Mouse (Mus musculus): ENCODE measurements around the gene Otoa. TPM values are rescaled to one million over a fixed set of nuclear protein-coding genes. Genes with fewer than 3 reads are reported as not detected.

Otoa gene
- polyA plus RNA-seq, 1 experiment from 2014 or later: 0.29 TPM

DNA sequence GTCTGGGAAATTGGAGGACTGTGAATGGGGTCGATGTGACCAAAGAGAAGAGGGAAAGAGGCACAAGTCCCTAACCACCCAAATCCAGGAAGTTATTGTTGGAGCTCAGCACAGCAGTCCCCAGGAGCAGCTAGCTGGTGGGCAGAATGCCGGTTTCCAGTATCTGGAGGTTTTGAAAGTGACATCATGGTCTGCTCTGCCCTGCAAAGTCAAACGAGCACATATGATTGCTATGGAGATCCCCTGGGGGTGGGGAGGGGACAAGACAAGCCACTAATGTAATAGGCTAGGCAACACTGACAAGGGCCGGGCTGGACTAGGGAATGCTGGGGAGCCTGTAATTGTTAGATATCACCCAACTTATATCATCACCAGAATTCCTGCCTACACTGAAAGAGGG lies 4.0 kb downstream of the Otoa start:
- H3K9ac ChIP-seq (ENCODE audit: low read depth, low read length): no peak overlapping the region
- no peaks in the 10 kb centered on the region for H3K36me3 ChIP-seq (ENCODE audit: control insufficient read depth, insufficient read depth, low read length)
- H3K27me3 ChIP-seq (ENCODE audit: control insufficient read depth, insufficient read depth, low read length): no peaks in the 10 kb centered on the region
- no peaks in the 10 kb centered on the region for H3K9me3 ChIP-seq (ENCODE audit: control insufficient read depth, low read length)
- H3K4me3 ChIP-seq (ENCODE audit: low read depth, low read length): no peak overlapping the region
- DNase-seq (ENCODE audit: low spot score) (peak; percentile 19), ATAC-seq (ENCODE audit: low FRiP score) (0 out of 2 replicates have a peak, but pooled peaks have one; percentile 47)
- H3K27ac ChIP-seq (ENCODE audit: low read depth, low read length): 0 out of 2 replicates have a peak overlapping the region, but pooled peaks have one; percentile 4
- H3K4me2 ChIP-seq (replicated peaks; ENCODE audit: low read depth, low read length): no peak overlapping the region
- H3K4me1 ChIP-seq (replicated peaks; ENCODE audit: control insufficient read depth, insufficient read depth, low read length): no peaks in the 10 kb centered on the region
- 37% methylated on average over 4 of the region's 4 CpGs for WGBS

DNA sequence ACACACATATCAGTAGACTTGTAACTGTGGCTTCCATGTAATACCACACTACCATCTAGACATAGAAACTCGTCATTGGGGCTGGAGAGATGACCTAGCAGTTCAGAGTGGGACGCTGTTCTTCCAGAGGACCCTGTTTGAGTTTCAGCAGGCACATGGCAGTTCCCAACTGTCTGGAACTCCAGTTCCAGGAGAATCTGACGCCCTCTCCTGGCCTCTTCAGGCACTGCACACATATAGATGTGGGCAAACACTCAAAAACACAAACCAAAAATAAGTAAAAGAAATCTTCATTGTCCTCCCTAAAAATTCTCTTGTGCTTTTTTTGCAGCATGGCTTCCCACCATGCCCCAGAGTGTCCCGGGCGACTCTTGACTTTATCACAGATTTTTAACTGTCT lies 7.3 kb downstream of the Otoa start:
- H3K4me2 ChIP-seq (replicated peaks; ENCODE audit: low read depth, low read length): no peak overlapping the region
- H3K27ac ChIP-seq (ENCODE audit: low read depth, low read length): no peak overlapping the region
- no peak overlapping the region for H3K4me3 ChIP-seq (ENCODE audit: low read depth, low read length)
- H3K36me3 ChIP-seq (ENCODE audit: control insufficient read depth, insufficient read depth, low read length): no peaks in the 10 kb centered on the region
- no peaks in the 10 kb centered on the region for H3K4me1 ChIP-seq (replicated peaks; ENCODE audit: control insufficient read depth, insufficient read depth, low read length)
- H3K9ac ChIP-seq (ENCODE audit: low read depth, low read length): no peak overlapping the region
- WGBS: 81% methylated on average over 5 of the region's 5 CpGs
- no peaks in the 10 kb centered on the region for H3K27me3 ChIP-seq (ENCODE audit: control insufficient read depth, insufficient read depth, low read length)
- H3K9me3 ChIP-seq (ENCODE audit: control insufficient read depth, low read length): no peaks in the 10 kb centered on the region
- no peak for DNase-seq (ENCODE audit: low spot score)
- ATAC-seq (ENCODE audit: low FRiP score): no peak

DNA sequence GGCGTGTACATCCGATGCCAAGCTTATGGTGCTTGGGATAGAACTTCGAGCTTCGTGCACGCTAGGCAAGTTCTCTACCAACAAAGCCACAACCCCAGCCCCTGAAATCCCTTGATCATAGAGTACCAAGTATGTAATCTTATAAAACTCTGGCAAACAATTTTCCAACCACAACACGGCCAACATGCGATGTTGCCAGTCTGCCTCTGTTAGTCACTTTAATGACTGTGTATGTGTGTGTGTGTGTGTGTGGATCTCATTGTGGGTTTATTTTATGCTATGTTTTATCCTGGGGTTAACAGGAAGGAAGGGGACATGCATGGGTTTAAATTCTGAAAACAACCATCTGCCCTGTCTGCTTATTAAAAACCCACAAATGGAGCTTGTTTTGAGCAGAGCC lies 9.3 kb downstream of the Otoa start:
- Histone ChIP-seq H3K36me3 (ENCODE audit: control insufficient read depth, insufficient read depth, low read length) (no peaks in the 10 kb centered on the region), H3K27ac (ENCODE audit: low read depth, low read length) (no peak overlapping the region), H3K27me3 (ENCODE audit: control insufficient read depth, insufficient read depth, low read length) (no peaks in the 10 kb centered on the region), H3K4me3 (ENCODE audit: low read depth, low read length) (no peak overlapping the region), H3K9ac (ENCODE audit: low read depth, low read length) (no peak overlapping the region), H3K4me1 (replicated peaks; ENCODE audit: control insufficient read depth, insufficient read depth, low read length) (no peaks in the 10 kb centered on the region), H3K9me3 (ENCODE audit: control insufficient read depth, low read length) (no peaks in the 10 kb centered on the region), H3K4me2 (replicated peaks; ENCODE audit: low read depth, low read length) (no peak overlapping the region)
- WGBS: 98% methylated on average over 7 of the region's 7 CpGs
- ATAC-seq (ENCODE audit: low FRiP score): no peak
- DNase-seq (ENCODE audit: low spot score): no peak

DNA sequence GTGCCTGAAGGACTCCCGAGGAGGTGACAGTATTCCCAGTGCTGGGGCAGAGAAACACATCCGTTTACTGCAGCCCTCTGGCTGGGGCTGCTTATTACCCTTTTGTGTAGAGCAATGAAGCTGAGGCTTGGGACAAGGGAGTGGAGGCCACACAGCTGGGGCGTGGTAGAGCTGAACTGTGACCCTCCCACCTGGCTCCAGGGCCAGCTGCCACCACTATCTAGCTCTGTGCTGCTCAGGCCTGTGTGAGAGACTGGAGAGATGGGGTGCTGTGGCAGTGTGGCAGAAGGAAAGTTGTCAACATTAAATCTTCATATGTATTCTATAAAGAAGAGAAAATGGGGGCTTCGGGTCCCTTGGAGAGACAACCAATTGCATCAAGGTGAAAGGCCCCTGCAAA lies 11.6 kb downstream of the Otoa start:
- no peak overlapping the region for H3K4me2 ChIP-seq (replicated peaks; ENCODE audit: low read depth, low read length)
- no peaks in the 10 kb centered on the region for H3K4me1 ChIP-seq (replicated peaks; ENCODE audit: control insufficient read depth, insufficient read depth, low read length)
- H3K36me3 ChIP-seq (ENCODE audit: control insufficient read depth, insufficient read depth, low read length): no peaks in the 10 kb centered on the region
- no peaks in the 10 kb centered on the region for H3K27me3 ChIP-seq (ENCODE audit: control insufficient read depth, insufficient read depth, low read length)
- H3K4me3 ChIP-seq (ENCODE audit: low read depth, low read length): no peak overlapping the region
- H3K9me3 ChIP-seq (ENCODE audit: control insufficient read depth, low read length): no peaks in the 10 kb centered on the region
- H3K27ac ChIP-seq (ENCODE audit: low read depth, low read length): no peak overlapping the region
- WGBS: 74% methylated on average over 4 of the region's 4 CpGs
- no peak overlapping the region for H3K9ac ChIP-seq (ENCODE audit: low read depth, low read length)
- DNase-seq (ENCODE audit: low spot score): no peak
- no peak for ATAC-seq (ENCODE audit: low FRiP score)

DNA sequence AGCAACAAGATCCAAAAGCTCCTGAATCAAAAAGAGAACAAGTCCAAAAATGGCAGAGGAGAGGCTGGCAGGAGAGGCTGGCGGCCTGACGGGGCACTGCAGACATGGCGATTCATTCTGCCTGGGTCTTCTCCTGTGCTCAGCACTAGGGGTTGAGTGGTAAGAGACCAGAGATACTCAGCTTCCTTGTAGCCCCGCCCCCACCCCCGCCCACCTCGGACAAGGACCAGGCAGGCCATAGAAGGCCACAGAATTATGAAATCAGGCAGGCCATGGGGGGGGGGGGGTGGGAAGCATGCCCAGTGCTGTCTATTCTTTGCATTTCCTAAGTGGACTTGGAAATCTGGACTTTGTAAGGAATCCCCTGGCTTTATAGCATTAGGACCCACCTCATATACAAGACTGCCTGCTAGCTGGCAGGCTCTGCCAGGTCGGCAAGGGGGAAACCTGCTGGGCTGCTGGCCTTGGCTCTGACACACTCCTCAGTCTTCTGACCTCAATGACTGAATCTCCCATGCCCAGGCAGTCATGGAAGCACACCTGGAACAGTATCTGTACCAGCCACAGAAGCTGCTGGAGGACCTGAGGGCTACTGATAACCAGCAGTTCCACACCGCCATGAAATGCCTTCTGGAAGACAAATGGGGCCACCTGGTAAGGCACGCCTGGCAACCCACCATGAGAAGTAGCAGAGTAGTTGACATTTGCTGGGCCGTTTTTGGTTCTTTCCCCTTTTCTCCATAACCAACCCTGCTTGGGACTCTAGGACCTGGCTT lies 17.4 kb downstream of the Otoa start:
- no peak for ATAC-seq (ENCODE audit: low FRiP score)
- no peak overlapping the region for H3K4me3 ChIP-seq (ENCODE audit: low read depth, low read length)

DNA sequence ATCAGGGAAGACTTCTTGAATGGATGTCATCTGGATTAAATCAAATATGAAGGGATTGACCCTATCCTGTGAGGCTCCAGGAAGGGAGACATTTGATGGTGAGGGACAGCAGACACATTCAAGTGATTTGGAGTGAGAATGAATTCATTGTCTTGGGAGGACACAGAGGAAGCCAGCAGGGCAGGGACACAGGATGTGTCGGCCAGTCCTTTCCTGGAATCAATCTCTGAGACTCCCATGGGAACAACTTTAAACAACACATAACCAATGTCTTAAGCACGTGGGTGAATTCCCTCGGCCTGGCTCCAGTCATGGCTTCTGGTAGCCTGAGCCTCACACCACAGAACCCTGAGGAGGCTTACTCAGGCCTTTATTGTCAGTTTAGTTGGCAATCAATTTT lies 26.4 kb downstream of the Otoa start:
- Histone ChIP-seq H3K9ac (ENCODE audit: low read depth, low read length) (no peak overlapping the region), H3K9me3 (ENCODE audit: control insufficient read depth, low read length) (no peaks in the 10 kb centered on the region), H3K27me3 (ENCODE audit: control insufficient read depth, insufficient read depth, low read length) (no peaks in the 10 kb centered on the region), H3K4me1 (replicated peaks; ENCODE audit: control insufficient read depth, insufficient read depth, low read length) (no peaks in the 10 kb centered on the region), H3K4me3 (ENCODE audit: low read depth, low read length) (no peak overlapping the region), H3K27ac (ENCODE audit: low read depth, low read length) (no peak overlapping the region), H3K36me3 (ENCODE audit: control insufficient read depth, insufficient read depth, low read length) (no peaks in the 10 kb centered on the region), H3K4me2 (replicated peaks; ENCODE audit: low read depth, low read length) (no peak overlapping the region)
- ATAC-seq (ENCODE audit: low FRiP score) (no peak), DNase-seq (ENCODE audit: low spot score) (no peak)
- WGBS: 55% methylated on average over 3 of the region's 3 CpGs

More for the DNA sequence above, 17.4 kb downstream of the Otoa start:
- H3K4me1 ChIP-seq (replicated peaks; ENCODE audit: control insufficient read depth, insufficient read depth, low read length): no peaks in the 10 kb centered on the region
- no peak overlapping the region for H3K4me2 ChIP-seq (replicated peaks; ENCODE audit: low read depth, low read length)
- H3K36me3 ChIP-seq (ENCODE audit: control insufficient read depth, insufficient read depth, low read length): no peaks in the 10 kb centered on the region
- DNase-seq (ENCODE audit: low spot score): no peak
- no peaks in the 10 kb centered on the region for H3K27me3 ChIP-seq (ENCODE audit: control insufficient read depth, insufficient read depth, low read length)
- no peak overlapping the region for H3K9ac ChIP-seq (ENCODE audit: low read depth, low read length)
- H3K27ac ChIP-seq (ENCODE audit: low read depth, low read length): no peak overlapping the region
- no peaks in the 10 kb centered on the region for H3K9me3 ChIP-seq (ENCODE audit: control insufficient read depth, low read length)
- WGBS: 77% methylated on average over 10 of the region's 10 CpGs

DNA sequence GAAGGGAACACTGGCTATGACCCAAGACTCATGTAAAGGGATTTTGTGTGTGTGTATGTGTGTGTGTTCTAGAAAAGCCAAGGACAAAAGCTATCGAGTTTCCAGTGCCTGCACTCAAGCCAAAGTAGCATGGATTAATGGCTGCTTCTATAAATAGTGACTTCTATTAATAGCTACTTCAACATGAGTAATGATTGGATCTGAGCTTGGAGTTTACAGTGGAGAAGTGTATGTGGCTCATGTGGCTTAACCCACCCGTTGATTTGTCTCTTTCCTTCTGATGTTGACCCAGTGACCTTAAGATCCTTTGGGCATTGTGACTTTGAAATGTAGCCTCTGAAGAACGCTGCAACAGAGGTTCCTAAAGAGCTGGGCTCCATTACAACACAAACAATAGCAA lies 29.9 kb downstream of the Otoa start:
- H3K4me2 ChIP-seq (replicated peaks; ENCODE audit: low read depth, low read length): no peak overlapping the region
- no peaks in the 10 kb centered on the region for H3K4me1 ChIP-seq (replicated peaks; ENCODE audit: control insufficient read depth, insufficient read depth, low read length)
- no peaks in the 10 kb centered on the region for H3K36me3 ChIP-seq (ENCODE audit: control insufficient read depth, insufficient read depth, low read length)
- H3K9ac ChIP-seq (ENCODE audit: low read depth, low read length): no peak overlapping the region
- no peak overlapping the region for H3K27ac ChIP-seq (ENCODE audit: low read depth, low read length)
- 30% methylated on average over 3 of the region's 3 CpGs for WGBS
- DNase-seq (ENCODE audit: low spot score) (no peak), ATAC-seq (ENCODE audit: low FRiP score) (no peak)
- H3K27me3 ChIP-seq (ENCODE audit: control insufficient read depth, insufficient read depth, low read length): no peaks in the 10 kb centered on the region
- H3K9me3 ChIP-seq (ENCODE audit: control insufficient read depth, low read length): no peaks in the 10 kb centered on the region
- no peak overlapping the region for H3K4me3 ChIP-seq (ENCODE audit: low read depth, low read length)

DNA sequence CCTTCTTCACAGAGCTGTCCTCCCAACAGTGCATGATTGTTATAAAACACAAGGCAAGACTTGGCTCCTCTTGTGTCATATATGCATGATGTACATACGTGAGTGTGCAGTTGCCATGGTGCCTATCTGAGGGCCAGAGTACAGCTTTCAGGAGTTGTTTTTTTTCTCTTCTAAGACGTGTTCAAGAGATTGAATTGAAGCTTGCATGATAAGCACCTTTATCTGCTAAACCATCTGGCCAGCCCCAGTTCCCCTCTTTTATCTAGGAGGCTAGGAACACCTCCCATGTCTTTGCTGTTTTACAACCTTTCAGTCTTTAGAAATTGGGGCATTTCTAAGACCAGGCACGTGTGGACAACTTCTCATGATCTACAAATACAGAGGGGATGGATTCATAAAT lies 30.3 kb downstream of the Otoa start:
- ATAC-seq (ENCODE audit: low FRiP score) (no peak), DNase-seq (ENCODE audit: low spot score) (no peak)
- no peak overlapping the region for H3K9ac ChIP-seq (ENCODE audit: low read depth, low read length)
- no peaks in the 10 kb centered on the region for H3K36me3 ChIP-seq (ENCODE audit: control insufficient read depth, insufficient read depth, low read length)
- 68% methylated on average over 3 of the region's 3 CpGs for WGBS
- H3K27me3 ChIP-seq (ENCODE audit: control insufficient read depth, insufficient read depth, low read length): no peaks in the 10 kb centered on the region
- no peak overlapping the region for H3K27ac ChIP-seq (ENCODE audit: low read depth, low read length)
- no peak overlapping the region for H3K4me2 ChIP-seq (replicated peaks; ENCODE audit: low read depth, low read length)
- no peaks in the 10 kb centered on the region for H3K4me1 ChIP-seq (replicated peaks; ENCODE audit: control insufficient read depth, insufficient read depth, low read length)
- H3K9me3 ChIP-seq (ENCODE audit: control insufficient read depth, low read length): no peaks in the 10 kb centered on the region
- H3K4me3 ChIP-seq (ENCODE audit: low read depth, low read length): no peak overlapping the region

DNA sequence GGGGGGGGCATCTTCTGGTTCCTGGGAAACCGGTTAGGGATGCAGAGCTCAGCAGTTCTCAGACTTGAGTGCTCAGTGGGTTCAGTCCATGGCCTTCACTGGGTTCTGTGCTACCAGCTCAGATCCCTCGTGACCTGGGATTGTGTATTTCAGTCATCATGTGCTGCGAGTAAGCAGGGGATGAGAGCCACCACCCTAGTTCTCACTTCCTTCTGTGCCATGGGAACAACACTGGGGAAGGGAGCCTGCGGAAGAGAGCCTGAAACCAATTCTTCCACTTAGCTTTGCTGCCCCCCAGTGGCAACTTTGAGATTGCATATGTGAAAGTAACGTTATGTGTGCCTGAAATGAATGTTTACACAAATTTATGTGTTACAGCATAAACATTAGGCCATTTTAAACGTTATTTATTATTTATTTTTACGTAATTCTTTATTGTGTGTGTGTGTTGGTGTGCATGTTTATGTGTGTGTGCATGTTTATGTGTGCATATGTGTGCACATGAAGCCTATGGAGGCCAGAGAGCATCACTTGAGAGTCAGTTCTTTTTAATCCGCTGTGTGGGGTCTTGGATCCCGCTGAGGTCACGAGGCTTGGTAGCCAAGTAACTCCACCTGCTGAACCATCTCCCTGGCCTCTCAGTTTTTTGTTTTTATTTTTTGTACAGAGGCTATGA lies 38.8 kb downstream of the Otoa start:
- H3K27ac ChIP-seq (ENCODE audit: low read depth, low read length): no peak overlapping the region
- H3K36me3 ChIP-seq (ENCODE audit: control insufficient read depth, insufficient read depth, low read length): no peaks in the 10 kb centered on the region
- ATAC-seq (ENCODE audit: low FRiP score): peak; percentile 73
- no peak overlapping the region for H3K9ac ChIP-seq (ENCODE audit: low read depth, low read length)
- peak; percentile 93 for DNase-seq (ENCODE audit: low spot score)
- H3K9me3 ChIP-seq (ENCODE audit: control insufficient read depth, low read length): no peaks in the 10 kb centered on the region
- H3K4me2 ChIP-seq (replicated peaks; ENCODE audit: low read depth, low read length): no peak overlapping the region
- 15% methylated on average over 10 of the region's 10 CpGs for WGBS
- H3K4me3 ChIP-seq (ENCODE audit: low read depth, low read length): no peak overlapping the region
- H3K27me3 ChIP-seq (ENCODE audit: control insufficient read depth, insufficient read depth, low read length): no peaks in the 10 kb centered on the region
- H3K4me1 ChIP-seq (replicated peaks; ENCODE audit: control insufficient read depth, insufficient read depth, low read length): no peaks in the 10 kb centered on the region

Data from hindbrain, embryonic 11.5 days (tissue).